Mouse (Mus musculus) hindbrain, embryonic 11.5 days (tissue): ENCODE measurements around the gene Pirb. TPM values are rescaled to one million over a fixed set of nuclear protein-coding genes. Genes with fewer than 3 reads are reported as not detected.

ENCODE experiments used
- ATAC-seq: fragments of 200-750 bp; cut with Nextera tagmentation; 2 replicates; pipeline ENCODE4 v1.8.0; 2017; ENCODE audit warnings: mild to moderate bottlenecking, moderate TSS enrichment, moderate library complexity; ENCODE audit not compliant: low FRiP score
- DNase-seq: peaks from one replicate; pipeline ENCODE4 v3.0.0-alpha.2; 2015; ENCODE audit warnings: low spot score
- H3K27ac ChIP-seq: fragments of 300-500 bp; sonication (generic); 2 replicates; pipeline ENCODE4 v1.5.1; 2014; ENCODE audit warnings: mild to moderate bottlenecking, low read depth, low read length
- H3K27me3 ChIP-seq: fragments of 300-500 bp; sonication (generic); 2 replicates; pipeline ENCODE4 v1.6.1; 2014; ENCODE audit warnings: mild to moderate bottlenecking, low read length, moderate library complexity, mixed read lengths; ENCODE audit not compliant: control insufficient read depth, insufficient read depth
- H3K36me3 ChIP-seq: fragments of 300-500 bp; sonication (generic); 2 replicates; pipeline ENCODE4 v1.6.1; 2014; ENCODE audit warnings: mild to moderate bottlenecking, low read length, moderate library complexity, mixed read lengths; ENCODE audit not compliant: control insufficient read depth, insufficient read depth
- H3K4me1 ChIP-seq: fragments of 300-500 bp; sonication (generic); replicated peaks from 2 replicates; pipeline ENCODE4 v1.6.1; 2014; ENCODE audit warnings: low read length, mixed read lengths; ENCODE audit not compliant: control insufficient read depth, insufficient read depth
- H3K4me2 ChIP-seq: fragments of 300-500 bp; sonication (generic); replicated peaks from 2 replicates; pipeline ENCODE4 v1.6.1; 2014; ENCODE audit warnings: mild to moderate bottlenecking, low read depth, low read length
- H3K4me3 ChIP-seq: fragments of 300-500 bp; sonication (generic); 2 replicates; pipeline ENCODE4 v1.5.1; 2014; ENCODE audit warnings: low read depth, low read length
- H3K9ac ChIP-seq: fragments of 300-500 bp; sonication (generic); 2 replicates; pipeline ENCODE4 v1.6.1; 2014; ENCODE audit warnings: low read depth, low read length
- H3K9me3 ChIP-seq: fragments of 300-500 bp; sonication (generic); 2 replicates; pipeline ENCODE4 v1.6.1; 2016; ENCODE audit warnings: low read length; ENCODE audit not compliant: control insufficient read depth
- WGBS: fragments of 180-500 bp; shearing (Covaris S2); extraction: QIAGEN DNeasy Blood & Tissue Kit; methylation state at CpG from one replicate; pipeline ENCODE4 v1.1.7; 2014; 5-methylcytosine and 5-hydroxymethylcytosine counted together
- polyA plus RNA-seq: library from polyadenylated mRNA; unstranded; fragments of >200 nt; fragmentation: Nextera tagmentation; extraction: Ambion mirVana; gene quantifications from 2 replicates; pipeline ENCODE4 v1.2.1, GENCODE M21; 2014

The Pirb gene
- polyA plus RNA-seq, 1 experiment from 2014 or later = 0.08 TPM

GRCm38 (mm10) chr7:3664524-3665214 is 55.5 kb downstream of the Pirb start:
- ATAC-seq = peak; percentile 32
- no peaks in the 10 kb centered on the region for H3K9me3 ChIP-seq
- no peaks in the 10 kb centered on the region for H3K27me3 ChIP-seq
- peak; percentile 34 for DNase-seq
- H3K4me2 ChIP-seq = peak overlapping the region; percentile 36
- H3K4me1 ChIP-seq = no peaks in the 10 kb centered on the region
- 0 out of 2 replicates have a peak overlapping the region, but pooled peaks have one; percentile 47 for H3K27ac ChIP-seq
- H3K4me3 ChIP-seq = peak overlapping the region; percentile 61
- H3K36me3 ChIP-seq = peaks cover 10% of the 10 kb centered on the region
- H3K9ac ChIP-seq = peak overlapping the region; percentile 66
- 33% methylated on average over 15 of the region's 15 CpGs for WGBS

Other genes starting within 250 kb of the Pirb start
- not detected in 2 replicates for gene Tarm1, start 217.8 kb downstream of the Pirb start, polyA plus RNA-seq
- gene Oscar, start 104.2 kb downstream of the Pirb start, polyA plus RNA-seq = 0.18 and 0.31 TPM in 2 replicates
- gene Ndufa3, start 103.0 kb downstream of the Pirb start, polyA plus RNA-seq = 343 and 344 TPM in 2 replicates
- gene Tfpt, start 90.5 kb downstream of the Pirb start, polyA plus RNA-seq = 28.5 and 28.9 TPM in 2 replicates
- 124 and 136 TPM in 2 replicates for gene Prpf31, start 90.4 kb downstream of the Pirb start, polyA plus RNA-seq
- gene Cnot3, start 75.1 kb downstream of the Pirb start, polyA plus RNA-seq = 50.9 and 58.3 TPM in 2 replicates
- gene Leng1, start 54.6 kb downstream of the Pirb start, polyA plus RNA-seq = 16.4 and 20.9 TPM in 2 replicates
- 3.0 and 4.4 TPM in 2 replicates for gene Tmc4, start 42.8 kb downstream of the Pirb start, polyA plus RNA-seq
- 204 and 207 TPM in 2 replicates for gene Tsen34, start 27.5 kb downstream of the Pirb start, polyA plus RNA-seq
- 22.2 and 25.1 TPM in 2 replicates for gene Mboat7, start 26.9 kb downstream of the Pirb start, polyA plus RNA-seq
- 1,221 and 1,232 TPM in 2 replicates for gene Rps9, start 16.4 kb downstream of the Pirb start, polyA plus RNA-seq
- not detected in 2 replicates for gene Gm15448, start 105.3 kb upstream of the Pirb start, polyA plus RNA-seq
- gene Pira2, start 124.7 kb upstream of the Pirb start, polyA plus RNA-seq = 0.10 TPM in 1 of 2 replicates, not detected in the other
- gene Gm14548, start 177.7 kb upstream of the Pirb start, polyA plus RNA-seq = not detected in 2 replicates
- not detected in 2 replicates for gene Lilra6, start 195.1 kb upstream of the Pirb start, polyA plus RNA-seq